Mouse (Mus musculus): Measurements from ENCODE around the gene E130114P18Rik. TPM values are rescaled to one million over a fixed set of nuclear protein-coding genes. Genes with fewer than 3 reads are reported as not detected.
A peak's percentile ranks its signal among the peaks of the same experiment; 100 is the strongest.

The E130114P18Rik gene
- polyA plus RNA-seq, 1 experiment from 2014 or later: 0.08 TPM

DNA sequence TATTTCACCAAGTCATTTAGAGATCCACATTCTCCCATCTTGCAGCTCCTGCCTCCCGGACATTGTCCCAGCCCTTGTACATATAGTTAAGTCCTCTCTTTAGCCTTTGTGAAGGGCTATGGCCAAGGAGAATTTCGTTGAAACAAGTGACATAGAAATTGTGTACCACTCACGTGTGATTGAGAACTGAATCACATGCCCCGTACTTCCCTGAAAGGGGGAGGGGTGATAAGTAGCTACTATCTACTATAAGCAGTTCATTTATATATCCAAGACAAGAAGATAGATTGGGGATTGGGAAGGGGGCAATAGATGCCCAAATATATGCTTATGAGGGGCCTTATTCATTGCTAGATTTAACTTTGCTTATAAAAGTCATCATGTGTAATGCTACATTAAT is 10.9 kb downstream of the E130114P18Rik start:
- no peaks in the 10 kb centered on the region for H3K36me3 ChIP-seq (ENCODE audit: control insufficient read depth, insufficient read depth)
- ATAC-seq (ENCODE audit: low read depth): no peak

DNA sequence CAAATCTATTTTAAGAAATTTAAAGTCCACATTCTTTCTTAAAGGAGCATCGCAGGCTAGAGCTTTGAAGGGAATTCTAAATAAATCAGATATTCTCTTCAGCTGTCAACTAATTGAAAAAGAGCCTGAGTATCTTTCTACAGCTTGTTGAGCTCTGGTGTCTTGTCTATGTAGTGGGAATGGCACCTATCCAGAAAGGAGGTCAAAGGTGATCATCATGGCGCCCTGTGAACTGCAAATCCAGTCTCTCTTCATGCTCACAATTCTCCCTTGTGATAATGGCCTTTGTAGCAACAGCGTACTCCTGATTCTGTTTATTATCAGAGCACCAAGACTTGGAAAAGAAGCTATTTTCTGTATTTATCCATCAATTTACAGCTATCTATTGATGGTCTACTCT is 11.8 kb downstream of the E130114P18Rik start:
- 68% methylated on average over 3 of the region's 3 CpGs for WGBS (ENCODE audit: insufficient replicate concordance)
- H3K4me1 ChIP-seq (ENCODE audit: control insufficient read depth, low read depth, low read length): no peaks in the 10 kb centered on the region

More for the DNA sequence above, 10.9 kb downstream of the E130114P18Rik start:
- Histone ChIP-seq H3K27ac (ENCODE audit: low read length) (no peak overlapping the region), H3K4me2 (ENCODE audit: low read depth, low read length) (no peak overlapping the region), H3K4me1 (ENCODE audit: control insufficient read depth, low read depth, low read length) (no peaks in the 10 kb centered on the region), H3K9ac (ENCODE audit: low read depth, low read length) (no peak overlapping the region), H3K9me3 (replicated peaks; ENCODE audit: control insufficient read depth, low read length) (no peaks in the 10 kb centered on the region), H3K4me3 (ENCODE audit: low read depth, low read length) (no peak overlapping the region), H3K27me3 (ENCODE audit: control insufficient read depth, insufficient read depth, low read depth, low read length) (no peaks in the 10 kb centered on the region)
- 53% methylated on average over 4 of the region's 4 CpGs for WGBS (ENCODE audit: insufficient replicate concordance)

DNA sequence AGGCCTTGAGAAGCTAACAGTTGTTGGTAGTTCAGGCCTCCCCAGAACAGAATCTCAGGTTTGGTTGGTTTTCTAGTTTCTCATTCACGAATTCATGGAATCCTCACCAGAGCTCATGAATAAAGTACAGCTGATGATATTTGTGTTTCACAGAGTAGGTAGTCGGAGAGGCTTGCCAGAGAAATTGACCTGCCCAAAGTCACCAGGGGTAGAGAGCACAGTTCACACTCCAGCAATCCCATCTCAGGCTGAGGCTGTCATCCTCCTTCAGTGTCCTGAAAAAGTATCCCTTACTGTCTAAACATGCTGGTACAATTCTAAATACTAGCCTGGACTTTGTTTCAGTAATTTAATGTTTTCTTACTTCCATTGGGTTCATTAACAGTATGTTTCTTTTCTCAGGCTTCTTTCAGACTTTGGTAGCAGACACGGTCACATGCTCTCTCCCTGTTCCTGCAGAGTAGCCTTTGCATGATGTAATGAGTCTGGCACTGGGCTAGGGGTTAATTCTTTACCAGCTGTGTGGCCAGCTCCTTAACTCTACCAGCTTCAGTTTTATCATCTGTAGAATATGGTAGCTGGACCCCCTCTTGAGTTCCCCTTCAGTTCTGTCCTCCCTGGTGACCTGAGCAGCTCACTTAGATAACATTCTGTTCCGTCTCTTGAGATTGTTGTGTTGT is 12.4 kb downstream of the E130114P18Rik start:
- H3K9ac ChIP-seq (ENCODE audit: low read depth, low read length): no peak overlapping the region
- no peaks in the 10 kb centered on the region for H3K36me3 ChIP-seq (ENCODE audit: control insufficient read depth, insufficient read depth)
- H3K9me3 ChIP-seq (replicated peaks; ENCODE audit: control insufficient read depth, low read length): no peaks in the 10 kb centered on the region
- H3K4me2 ChIP-seq (ENCODE audit: low read depth, low read length): no peak overlapping the region
- no peaks in the 10 kb centered on the region for H3K27me3 ChIP-seq (ENCODE audit: control insufficient read depth, insufficient read depth, low read depth, low read length)
- ATAC-seq (ENCODE audit: low read depth): peak; percentile 54; the same call in 1 of the 2 replicates
- no peak overlapping the region for H3K4me3 ChIP-seq (ENCODE audit: low read depth, low read length)
- H3K27ac ChIP-seq (ENCODE audit: low read length): no peak overlapping the region
- H3K4me1 ChIP-seq (ENCODE audit: control insufficient read depth, low read depth, low read length): no peaks in the 10 kb centered on the region
- 57% methylated on average over 4 of the region's 4 CpGs for WGBS (ENCODE audit: insufficient replicate concordance)

More for the DNA sequence above, 11.8 kb downstream of the E130114P18Rik start:
- H3K27me3 ChIP-seq (ENCODE audit: control insufficient read depth, insufficient read depth, low read depth, low read length): no peaks in the 10 kb centered on the region
- no peak overlapping the region for H3K4me2 ChIP-seq (ENCODE audit: low read depth, low read length)
- H3K4me3 ChIP-seq (ENCODE audit: low read depth, low read length): no peak overlapping the region
- H3K36me3 ChIP-seq (ENCODE audit: control insufficient read depth, insufficient read depth): no peaks in the 10 kb centered on the region
- H3K9me3 ChIP-seq (replicated peaks; ENCODE audit: control insufficient read depth, low read length): no peaks in the 10 kb centered on the region
- no peak overlapping the region for H3K9ac ChIP-seq (ENCODE audit: low read depth, low read length)
- ATAC-seq (ENCODE audit: low read depth): no peak
- H3K27ac ChIP-seq (ENCODE audit: low read length): no peak overlapping the region

DNA sequence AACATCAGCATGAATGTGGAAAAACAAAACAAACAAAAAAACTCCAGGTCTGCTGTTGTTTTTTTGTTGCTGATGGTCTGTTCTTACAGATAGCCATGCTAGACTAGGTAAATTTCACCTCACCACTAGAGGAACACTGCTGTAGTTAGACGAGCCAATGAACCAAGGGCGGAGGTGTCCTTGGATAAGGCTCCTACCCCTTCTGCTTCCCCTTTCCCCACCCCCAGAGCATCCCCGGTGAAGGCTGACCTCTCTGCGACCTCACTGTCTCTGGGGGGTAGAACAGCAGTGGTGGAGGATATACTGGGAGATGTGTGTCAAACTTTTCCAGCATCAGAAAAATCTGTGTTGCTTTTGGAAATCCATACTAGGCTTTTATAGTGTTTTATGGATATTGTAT is 13.3 kb downstream of the E130114P18Rik start:
- 27% methylated on average over 4 of the region's 4 CpGs for WGBS (ENCODE audit: insufficient replicate concordance)
- no peaks in the 10 kb centered on the region for H3K36me3 ChIP-seq (ENCODE audit: control insufficient read depth, insufficient read depth)
- ATAC-seq (ENCODE audit: low read depth): no peak
- H3K27me3 ChIP-seq (ENCODE audit: control insufficient read depth, insufficient read depth, low read depth, low read length): no peaks in the 10 kb centered on the region
- H3K4me1 ChIP-seq (ENCODE audit: control insufficient read depth, low read depth, low read length): no peaks in the 10 kb centered on the region
- H3K27ac ChIP-seq (ENCODE audit: low read length): no peak overlapping the region
- H3K9me3 ChIP-seq (replicated peaks; ENCODE audit: control insufficient read depth, low read length): no peaks in the 10 kb centered on the region
- no peak overlapping the region for H3K9ac ChIP-seq (ENCODE audit: low read depth, low read length)
- H3K4me2 ChIP-seq (ENCODE audit: low read depth, low read length): no peak overlapping the region
- H3K4me3 ChIP-seq (ENCODE audit: low read depth, low read length): no peak overlapping the region

DNA sequence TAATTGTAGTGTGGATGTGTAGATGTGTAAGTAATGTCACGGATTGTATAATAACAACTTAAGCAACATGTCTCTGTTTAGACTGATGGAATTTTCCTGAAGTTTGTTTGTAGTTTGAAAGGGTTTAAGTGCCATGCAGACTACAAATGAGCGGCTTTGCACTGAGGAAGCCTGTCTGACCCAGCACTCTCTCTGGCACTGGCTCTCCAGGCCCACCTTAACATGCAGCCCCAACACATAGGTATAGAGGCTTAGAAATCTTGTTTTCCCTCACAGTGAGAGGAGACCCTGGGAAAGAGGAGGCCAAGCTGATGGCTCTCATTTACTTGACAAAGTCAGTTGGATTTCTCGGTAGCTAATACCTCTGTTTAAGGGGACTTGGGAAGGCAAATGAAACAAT is 19.2 kb downstream of the E130114P18Rik start:
- Histone ChIP-seq H3K9ac (ENCODE audit: low read depth, low read length) (no peak overlapping the region), H3K9me3 (replicated peaks; ENCODE audit: control insufficient read depth, low read length) (no peaks in the 10 kb centered on the region), H3K36me3 (ENCODE audit: control insufficient read depth, insufficient read depth) (no peaks in the 10 kb centered on the region), H3K4me1 (ENCODE audit: control insufficient read depth, low read depth, low read length) (no peaks in the 10 kb centered on the region), H3K27me3 (ENCODE audit: control insufficient read depth, insufficient read depth, low read depth, low read length) (peaks cover 41% of the 10 kb centered on the region), H3K4me3 (ENCODE audit: low read depth, low read length) (no peak overlapping the region), H3K4me2 (ENCODE audit: low read depth, low read length) (no peak overlapping the region), H3K27ac (ENCODE audit: low read length) (no peak overlapping the region)
- ATAC-seq (ENCODE audit: low read depth): no peak
- 32% methylated on average over 3 of the region's 3 CpGs for WGBS (ENCODE audit: insufficient replicate concordance)

DNA sequence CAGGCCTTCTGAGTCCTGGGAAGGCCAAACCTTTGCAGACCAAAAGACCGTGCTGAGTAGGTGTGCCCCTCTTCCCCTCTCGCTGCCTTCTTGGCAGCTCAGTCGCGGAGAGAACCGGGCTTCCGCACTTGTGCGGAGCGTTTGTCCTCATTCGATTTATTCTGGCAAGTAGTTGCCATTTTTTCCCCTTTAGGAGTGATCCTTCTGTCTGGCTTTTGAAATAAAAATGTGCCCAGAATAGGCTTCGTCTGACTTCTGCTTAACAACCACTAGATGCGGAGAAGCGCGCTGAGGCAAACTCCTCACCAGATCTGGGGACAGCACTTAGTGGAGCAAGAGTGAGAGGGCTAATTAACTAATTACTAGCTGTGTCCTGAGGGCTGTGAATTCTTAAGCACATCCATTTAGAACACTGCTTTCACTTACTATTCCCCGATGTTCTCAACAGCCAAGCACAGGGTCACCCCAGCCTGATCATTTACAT is 19.9 kb downstream of the E130114P18Rik start:
- under 1% methylated on average over 14 of the region's 14 CpGs for WGBS (ENCODE audit: insufficient replicate concordance)
- Histone ChIP-seq H3K36me3 (ENCODE audit: control insufficient read depth, insufficient read depth) (no peaks in the 10 kb centered on the region), H3K27me3 (ENCODE audit: control insufficient read depth, insufficient read depth, low read depth, low read length) (peaks cover 41% of the 10 kb centered on the region), H3K4me2 (ENCODE audit: low read depth, low read length) (peak overlapping the region; percentile 51), H3K4me3 (ENCODE audit: low read depth, low read length) (peak overlapping the region; percentile 49), H3K27ac (ENCODE audit: low read length) (no peak overlapping the region), H3K4me1 (ENCODE audit: control insufficient read depth, low read depth, low read length) (no peaks in the 10 kb centered on the region), H3K9ac (ENCODE audit: low read depth, low read length) (peak overlapping the region; percentile 13; the same call in 1 of the 2 replicates), H3K9me3 (replicated peaks; ENCODE audit: control insufficient read depth, low read length) (no peaks in the 10 kb centered on the region)
- no peak for ATAC-seq (ENCODE audit: low read depth)

DNA sequence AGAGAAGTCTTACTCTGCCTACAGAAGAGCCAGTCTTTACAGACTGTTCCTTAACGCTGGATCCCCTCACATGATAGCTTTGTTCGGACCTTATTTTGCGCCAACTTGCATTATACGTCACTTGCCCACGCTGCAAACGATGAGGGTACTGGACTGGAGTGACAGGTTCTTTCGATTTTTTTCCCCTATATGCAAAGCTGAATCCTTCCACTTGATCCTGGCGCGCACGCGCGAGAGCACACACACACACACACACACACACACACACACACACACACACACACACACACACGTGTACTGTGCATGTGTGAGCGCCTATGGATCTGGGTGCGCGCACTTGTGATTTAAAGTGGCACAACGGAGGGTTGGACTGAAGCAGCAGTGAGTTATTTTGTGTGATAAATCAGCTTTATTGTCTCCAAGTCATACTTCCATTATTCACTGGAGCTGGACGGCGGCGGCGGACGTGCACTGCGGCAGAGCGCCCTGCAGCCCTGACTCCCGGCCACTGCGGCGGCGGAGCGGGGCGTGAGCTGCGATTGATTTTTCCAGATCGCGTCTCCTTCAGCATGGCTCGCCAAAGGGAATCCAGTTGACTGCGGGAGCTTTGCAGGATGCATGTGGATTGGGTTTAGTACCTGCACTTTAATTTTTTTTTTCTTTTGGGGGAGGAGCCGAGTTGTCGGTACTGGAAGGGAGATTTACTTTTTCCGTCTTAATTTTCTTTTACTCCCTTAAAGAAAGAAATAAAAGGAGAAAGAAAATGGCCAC is 20.5 kb downstream of the E130114P18Rik start:
- Histone ChIP-seq H3K27ac (ENCODE audit: low read length) (no peak overlapping the region), H3K4me3 (ENCODE audit: low read depth, low read length) (peak overlapping the region; percentile 49), H3K4me2 (ENCODE audit: low read depth, low read length) (peak overlapping the region; percentile 51), H3K9ac (ENCODE audit: low read depth, low read length) (peak overlapping the region; percentile 28; the same call in 1 of the 2 replicates), H3K4me1 (ENCODE audit: control insufficient read depth, low read depth, low read length) (peaks cover 6% of the 10 kb centered on the region), H3K9me3 (replicated peaks; ENCODE audit: control insufficient read depth, low read length) (no peaks in the 10 kb centered on the region), H3K36me3 (ENCODE audit: control insufficient read depth, insufficient read depth) (no peaks in the 10 kb centered on the region), H3K27me3 (ENCODE audit: control insufficient read depth, insufficient read depth, low read depth, low read length) (peaks cover 41% of the 10 kb centered on the region)
- WGBS (ENCODE audit: insufficient replicate concordance): 1% methylated on average over 38 of the region's 38 CpGs
- peak; percentile 56; the same call in 1 of the 2 replicates for ATAC-seq (ENCODE audit: low read depth)

DNA sequence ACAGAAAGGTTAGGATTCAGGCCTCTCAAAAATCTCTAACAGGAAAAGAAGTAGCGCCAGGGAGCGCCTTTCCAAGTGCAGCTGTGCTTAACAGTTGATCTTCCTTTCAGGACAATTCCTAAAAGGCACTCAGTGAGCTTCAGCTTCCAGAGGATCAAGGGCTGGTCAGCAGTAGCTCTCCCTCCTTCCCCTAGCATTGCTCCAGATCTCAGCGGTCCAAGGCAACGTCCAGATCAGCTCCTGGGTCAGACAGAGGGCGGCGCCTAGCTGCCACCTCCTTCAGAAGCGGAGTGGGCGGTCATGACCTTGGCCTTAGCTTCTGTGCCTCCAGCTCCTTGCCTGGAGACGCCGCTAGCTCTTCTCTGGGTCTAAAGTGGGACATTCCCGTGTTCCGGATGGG is 23.6 kb downstream of the E130114P18Rik start:
- Histone ChIP-seq H3K4me3 (ENCODE audit: low read depth, low read length) (no peak overlapping the region), H3K9ac (ENCODE audit: low read depth, low read length) (no peak overlapping the region), H3K4me1 (ENCODE audit: control insufficient read depth, low read depth, low read length) (peaks cover 6% of the 10 kb centered on the region), H3K27me3 (ENCODE audit: control insufficient read depth, insufficient read depth, low read depth, low read length) (peaks cover 41% of the 10 kb centered on the region), H3K36me3 (ENCODE audit: control insufficient read depth, insufficient read depth) (no peaks in the 10 kb centered on the region), H3K4me2 (ENCODE audit: low read depth, low read length) (no peak overlapping the region), H3K9me3 (replicated peaks; ENCODE audit: control insufficient read depth, low read length) (no peaks in the 10 kb centered on the region), H3K27ac (ENCODE audit: low read length) (no peak overlapping the region)
- no peak for ATAC-seq (ENCODE audit: low read depth)
- 26% methylated on average over 12 of the region's 12 CpGs for WGBS (ENCODE audit: insufficient replicate concordance)

DNA sequence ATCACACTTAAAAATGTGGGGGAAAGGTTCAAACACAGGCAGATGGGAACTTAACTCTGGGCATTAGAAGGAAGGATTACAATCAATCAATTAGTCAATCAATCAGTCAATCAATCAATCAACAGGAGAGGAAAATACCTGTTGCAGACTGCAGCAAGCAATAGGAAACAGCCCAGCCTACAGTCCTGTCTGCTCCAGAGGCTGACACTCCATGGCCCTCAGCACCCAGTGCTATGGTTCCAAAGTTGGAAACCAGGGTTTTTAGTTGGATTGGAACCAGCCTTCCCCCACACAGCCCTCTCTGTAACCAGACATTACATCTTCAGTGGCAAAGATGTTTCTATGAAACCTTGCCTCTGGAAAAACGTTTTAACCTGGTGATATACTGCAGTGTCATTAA is 24.4 kb downstream of the E130114P18Rik start:
- Histone ChIP-seq H3K4me2 (ENCODE audit: low read depth, low read length) (no peak overlapping the region), H3K4me1 (ENCODE audit: control insufficient read depth, low read depth, low read length) (peaks cover 6% of the 10 kb centered on the region), H3K4me3 (ENCODE audit: low read depth, low read length) (no peak overlapping the region), H3K9me3 (replicated peaks; ENCODE audit: control insufficient read depth, low read length) (no peaks in the 10 kb centered on the region), H3K27ac (ENCODE audit: low read length) (no peak overlapping the region), H3K36me3 (ENCODE audit: control insufficient read depth, insufficient read depth) (no peaks in the 10 kb centered on the region), H3K9ac (ENCODE audit: low read depth, low read length) (no peak overlapping the region), H3K27me3 (ENCODE audit: control insufficient read depth, insufficient read depth, low read depth, low read length) (peaks cover 36% of the 10 kb centered on the region)
- 8% methylated on average over 1 of the region's 1 CpGs for WGBS (ENCODE audit: insufficient replicate concordance)
- ATAC-seq (ENCODE audit: low read depth): no peak
